Mouse (Mus musculus) thymus, adult 2 months (tissue): Measurements from ENCODE around the gene Ola1. TPM values are rescaled to one million over a fixed set of nuclear protein-coding genes. Genes with fewer than 3 reads are reported as not detected.

ENCODE experiments used
- DNase-seq: peaks from one replicate; pipeline ENCODE4 v3.0.0; 2021
- H3K27ac ChIP-seq: fragments of 200-500 bp; 2 replicates; pipeline ENCODE4 v1.5.1; 2012; ENCODE audit warnings: low read length, control low read depth; ENCODE audit not compliant: control insufficient read depth, insufficient read depth
- H3K27me3 ChIP-seq: fragments of 200-500 bp; 2 replicates; pipeline ENCODE4 v1.6.1; 2012; ENCODE audit warnings: mild to moderate bottlenecking, low read length, moderate library complexity, mixed read lengths; ENCODE audit not compliant: control insufficient read depth, insufficient read depth
- H3K36me3 ChIP-seq: fragments of 200-500 bp; 2 replicates; pipeline ENCODE4 v1.6.1; 2012; ENCODE audit warnings: mild to moderate bottlenecking, low read length, moderate library complexity; ENCODE audit not compliant: control insufficient read depth, insufficient read depth
- H3K4me1 ChIP-seq: fragments of 200-500 bp; replicated peaks from 2 replicates; pipeline ENCODE4 v1.6.1; 2012; ENCODE audit warnings: low read length; ENCODE audit not compliant: control insufficient read depth, insufficient read depth
- H3K4me3 ChIP-seq: fragments of 200-500 bp; 2 replicates; pipeline ENCODE4 v1.5.1; 2012; ENCODE audit warnings: mild to moderate bottlenecking, low read length, control low read depth, moderate library complexity; ENCODE audit not compliant: control insufficient read depth, insufficient read depth
- CTCF ChIP-seq: fragments of 200-500 bp; IDR thresholded peaks from 2 replicates; pipeline ENCODE4 v1.5.1; 2012; ENCODE audit warnings: mild to moderate bottlenecking, control low read depth, low read length, moderate library complexity, borderline replicate concordance; ENCODE audit not compliant: control insufficient read depth, poor library complexity, insufficient read depth; ENCODE audit errors: extremely low read depth
- POLR2A ChIP-seq: fragments of 200-500 bp; IDR thresholded peaks from 2 replicates; pipeline ENCODE4 v1.6.1; 2012; ENCODE audit warnings: mild to moderate bottlenecking, low read length, control low read depth, moderate library complexity; ENCODE audit not compliant: control insufficient read depth, poor library complexity, insufficient read depth; ENCODE audit errors: extremely low read depth
- WGBS: fragments of 180-500 bp; shearing (Covaris S2); methylation state at CpG from one replicate; pipeline ENCODE4 v1.1.7; 2018; 5-methylcytosine and 5-hydroxymethylcytosine counted together
- polyA plus RNA-seq: library from polyadenylated mRNA; depleted of rRNA; stranded (reverse); fragments of >200 nt; gene quantifications from 2 replicates; pipeline ENCODE4 v1.2.3, GENCODE M21; 2012

Gene Ola1
- polyA plus RNA-seq, 1 experiment = 7.8 TPM

DNA sequence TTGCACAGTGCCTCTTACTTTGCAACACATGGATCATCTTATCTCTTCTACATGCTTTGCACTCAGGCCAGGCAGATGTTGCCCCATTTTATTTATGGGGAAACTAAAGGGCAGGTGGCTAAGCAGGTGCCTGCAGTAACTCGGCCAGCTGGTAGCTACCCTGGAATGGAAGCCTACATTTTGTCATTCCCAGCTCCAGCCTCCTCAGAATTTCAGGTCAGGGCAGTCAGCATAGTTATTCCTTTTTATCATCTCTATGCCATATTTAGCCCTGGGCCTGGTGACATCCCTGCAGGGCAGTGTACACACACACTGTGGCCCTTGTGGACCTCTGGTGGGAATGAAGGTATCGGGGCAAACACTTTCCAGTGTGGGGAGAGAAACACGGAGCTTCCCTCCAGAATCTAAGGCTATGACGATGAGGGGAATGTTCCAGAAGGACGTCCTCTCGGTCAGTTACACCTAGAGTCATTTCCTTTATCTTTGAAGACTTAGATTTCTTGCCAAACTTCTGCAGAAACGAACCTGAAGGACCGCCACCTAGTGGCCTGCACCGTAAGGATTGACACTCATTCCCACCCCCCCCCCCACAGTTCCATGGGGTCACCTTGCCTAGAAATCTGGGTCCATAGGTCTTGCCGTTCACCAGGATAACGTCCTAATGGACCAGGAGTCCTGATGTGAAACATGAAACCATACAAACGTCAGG lies 159.0 kb downstream of the Ola1 start:
- 22% methylated on average over 12 of the region's 12 CpGs for WGBS
- no peaks in the 10 kb centered on the region for H3K36me3 ChIP-seq
- no peak overlapping the region for H3K4me3 ChIP-seq
- TF ChIP-seq POLR2A (no peak), CTCF (no peak)
- peak; percentile 59 for DNase-seq
- H3K4me1 ChIP-seq = peaks cover 12% of the 10 kb centered on the region
- no peak overlapping the region for H3K27ac ChIP-seq
- no peaks in the 10 kb centered on the region for H3K27me3 ChIP-seq

DNA sequence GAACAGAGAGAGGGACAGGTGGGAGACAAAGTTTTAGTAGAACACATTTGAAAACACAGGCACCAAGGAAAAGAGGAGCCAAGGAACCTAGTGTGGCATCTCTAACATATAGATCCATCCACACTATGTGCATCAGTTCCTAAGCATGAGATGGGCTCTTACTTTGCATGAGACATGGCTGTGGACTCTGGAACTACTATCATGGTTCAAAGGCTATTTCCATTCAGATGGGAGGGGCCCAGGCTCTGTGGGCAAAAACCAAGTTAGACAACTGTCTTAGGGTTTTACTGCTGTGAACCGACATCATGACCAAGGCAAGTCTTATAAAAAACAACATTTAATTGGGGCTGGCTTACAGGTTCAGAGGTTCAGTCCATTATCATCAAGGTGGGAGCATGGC lies 160.4 kb downstream of the Ola1 start:
- TF ChIP-seq CTCF (no peak), POLR2A (no peak)
- H3K4me1 ChIP-seq = peaks cover 17% of the 10 kb centered on the region
- 88% methylated on average over 1 of the region's 1 CpGs for WGBS
- H3K4me3 ChIP-seq = no peak overlapping the region
- H3K36me3 ChIP-seq = no peaks in the 10 kb centered on the region
- H3K27ac ChIP-seq = no peak overlapping the region
- DNase-seq = no peak
- H3K27me3 ChIP-seq = no peaks in the 10 kb centered on the region

DNA sequence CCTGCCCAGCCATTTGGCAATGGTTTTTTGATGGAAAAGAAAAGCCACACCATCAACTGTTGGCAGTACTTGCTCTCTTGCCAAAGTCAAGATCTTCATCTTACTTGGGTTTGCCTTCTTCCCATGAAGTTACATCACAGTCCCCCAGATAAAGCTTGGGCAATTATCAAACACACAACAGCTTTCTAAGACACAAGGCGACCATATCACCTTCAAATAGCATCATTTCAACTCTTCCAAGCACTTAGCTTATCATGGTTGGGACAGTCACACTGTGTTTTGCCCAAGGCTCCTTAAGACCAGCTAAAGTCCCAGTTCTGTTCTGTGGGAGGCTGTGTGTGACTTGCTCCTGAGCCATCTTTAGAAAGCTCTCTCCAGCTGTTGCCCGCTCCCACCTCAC lies 161.1 kb downstream of the Ola1 start:
- Histone ChIP-seq H3K27ac (no peak overlapping the region), H3K4me3 (no peak overlapping the region), H3K4me1 (peaks cover 17% of the 10 kb centered on the region), H3K36me3 (no peaks in the 10 kb centered on the region), H3K27me3 (no peaks in the 10 kb centered on the region)
- DNase-seq = no peak
- no peak for TF ChIP-seq CTCF
- no peak for TF ChIP-seq POLR2A
- 99% methylated on average over 2 of the region's 2 CpGs for WGBS

DNA sequence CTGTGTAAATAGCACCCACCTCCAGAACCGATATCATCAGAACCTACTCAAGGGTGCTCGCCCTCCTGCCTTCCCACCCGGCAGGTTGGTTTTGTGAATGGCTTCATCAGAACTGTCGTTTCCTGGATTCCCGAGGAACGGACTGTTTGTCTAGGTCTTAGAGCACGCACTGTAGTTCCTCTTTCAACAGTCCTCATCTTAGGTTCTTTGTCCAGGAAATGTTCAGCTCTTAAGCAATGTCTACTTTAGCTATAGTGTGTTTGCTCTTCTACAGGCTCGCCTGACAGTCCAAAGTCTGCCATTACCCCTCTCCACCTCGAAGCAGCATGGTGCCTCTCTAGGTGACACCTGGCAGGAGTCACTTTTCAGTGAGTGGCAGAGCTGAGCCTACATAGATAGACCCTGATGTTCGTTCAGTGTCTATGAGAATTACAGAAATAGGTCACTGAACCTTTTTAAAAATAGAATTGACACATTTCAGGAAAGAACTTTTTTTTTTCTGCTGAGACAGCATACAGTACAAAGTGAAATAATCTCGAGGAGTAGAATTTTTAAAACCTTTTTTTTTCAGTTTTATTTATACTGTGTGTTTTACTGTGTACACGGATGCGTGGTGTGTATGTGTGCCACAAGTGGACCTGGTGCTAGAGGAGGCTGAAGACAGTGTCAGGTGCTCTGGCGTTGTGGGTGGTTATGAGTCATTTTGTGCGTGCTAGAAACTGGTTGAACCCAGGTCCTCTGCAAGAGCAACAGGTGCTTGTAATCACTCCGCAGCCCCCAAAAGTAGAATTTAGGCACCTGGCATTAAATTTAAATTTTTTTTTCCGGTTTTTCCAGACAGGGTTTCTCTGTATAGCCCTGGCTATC lies 162.4 kb downstream of the Ola1 start:
- Histone ChIP-seq H3K4me1 (peaks cover 17% of the 10 kb centered on the region), H3K36me3 (no peaks in the 10 kb centered on the region), H3K4me3 (no peak overlapping the region), H3K27me3 (no peaks in the 10 kb centered on the region), H3K27ac (no peak overlapping the region; the same call in 1 of the 2 replicates)
- TF ChIP-seq CTCF = no peak
- no peak for TF ChIP-seq POLR2A
- no peak for DNase-seq
- WGBS = 38% methylated on average over 17 of the region's 17 CpGs

DNA sequence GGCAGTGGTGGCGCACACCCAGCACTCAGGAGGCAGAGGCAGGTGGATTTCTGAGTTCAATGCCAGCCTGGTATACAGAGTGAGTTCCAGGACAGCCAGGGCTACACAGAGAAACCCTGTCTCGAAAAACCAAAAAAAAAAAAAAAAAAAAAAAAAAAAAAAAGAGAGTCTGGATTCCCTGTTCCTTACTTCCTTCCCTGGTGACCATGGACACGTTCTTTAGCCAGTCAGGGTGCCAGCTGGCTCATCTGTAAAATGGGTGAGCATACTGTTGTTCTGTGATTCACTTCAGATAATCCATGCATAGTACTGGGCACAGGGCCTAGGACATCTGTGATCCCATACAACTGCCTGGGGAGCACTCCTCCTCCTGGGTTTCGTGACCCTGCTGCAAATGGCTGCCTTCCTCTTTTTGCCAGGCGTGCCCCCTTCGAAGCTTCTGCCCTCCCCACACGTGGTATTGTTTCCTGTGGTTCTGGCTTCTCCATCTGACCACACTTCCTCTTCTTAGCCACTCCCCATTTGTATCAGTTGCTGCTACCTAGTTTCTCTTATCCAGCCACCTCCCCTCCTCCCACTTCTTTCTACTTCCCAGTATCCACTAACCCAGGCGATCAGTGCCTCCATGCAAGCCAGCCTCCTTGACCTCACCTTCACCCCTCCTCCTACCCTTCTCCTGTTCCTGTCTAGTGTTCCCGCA lies 164.8 kb downstream of the Ola1 start:
- no peaks in the 10 kb centered on the region for H3K27me3 ChIP-seq
- 30% methylated on average over 9 of the region's 9 CpGs for WGBS
- H3K27ac ChIP-seq = no peak overlapping the region

DNA sequence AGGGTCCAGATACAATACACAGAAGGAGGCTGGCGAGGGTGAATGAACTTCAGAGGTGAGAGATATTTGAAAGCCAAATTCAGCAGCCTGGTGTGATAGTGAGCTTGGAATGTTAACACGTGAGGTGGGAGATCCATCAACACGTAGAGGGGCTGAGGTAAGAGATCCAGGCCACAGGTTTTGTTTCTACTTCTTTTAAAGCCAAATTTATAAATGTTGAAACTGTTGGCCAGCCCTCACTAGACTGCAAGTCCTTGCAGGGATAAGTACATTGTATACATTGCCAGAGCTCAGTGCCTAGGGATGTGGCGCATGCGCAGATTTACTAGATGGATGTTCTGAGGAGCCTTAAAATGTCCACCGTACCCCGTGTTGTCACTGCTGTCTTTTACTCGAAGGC lies 168.3 kb downstream of the Ola1 start:
- no peaks in the 10 kb centered on the region for H3K36me3 ChIP-seq
- no peak overlapping the region for H3K27ac ChIP-seq
- no peak for DNase-seq
- no peak overlapping the region for H3K4me3 ChIP-seq
- no peak for TF ChIP-seq CTCF
- H3K4me1 ChIP-seq = peaks cover 5% of the 10 kb centered on the region
- WGBS = 95% methylated on average over 8 of the region's 8 CpGs
- no peaks in the 10 kb centered on the region for H3K27me3 ChIP-seq

More for the DNA sequence above, 164.8 kb downstream of the Ola1 start:
- TF ChIP-seq POLR2A (no peak), CTCF (no peak)
- Histone ChIP-seq H3K4me3 (no peak overlapping the region), H3K36me3 (no peaks in the 10 kb centered on the region), H3K4me1 (peaks cover 13% of the 10 kb centered on the region)
- peak; percentile 26 for DNase-seq
